Mouse (Mus musculus): Measurements from ENCODE around the gene Mtf1.

- TF ChIP-seq CTCF (IDR thresholded peaks at IDR 0.05; ENCODE audit: low read depth) (no peak), EP300 (IDR thresholded peaks at IDR 0.05; ENCODE audit: low read depth) (no peak)
These were observed 27.9 kb upstream of the Mtf1 start for GRCm38 (mm10) chr4:124773995-124774394.

Measured in liver, postnatal 0 days (tissue).